Mouse (Mus musculus) thymus, adult 18-20 months (tissue): Measurements from ENCODE around the gene Dgkh.

Experiments
- DNase-seq, 2 experiments: peaks; one replicate each; pipeline ENCODE4 v3.0.0; 2022; ENCODE audit warnings: mixed read lengths in 2 of 2

The Dgkh gene

DNA sequence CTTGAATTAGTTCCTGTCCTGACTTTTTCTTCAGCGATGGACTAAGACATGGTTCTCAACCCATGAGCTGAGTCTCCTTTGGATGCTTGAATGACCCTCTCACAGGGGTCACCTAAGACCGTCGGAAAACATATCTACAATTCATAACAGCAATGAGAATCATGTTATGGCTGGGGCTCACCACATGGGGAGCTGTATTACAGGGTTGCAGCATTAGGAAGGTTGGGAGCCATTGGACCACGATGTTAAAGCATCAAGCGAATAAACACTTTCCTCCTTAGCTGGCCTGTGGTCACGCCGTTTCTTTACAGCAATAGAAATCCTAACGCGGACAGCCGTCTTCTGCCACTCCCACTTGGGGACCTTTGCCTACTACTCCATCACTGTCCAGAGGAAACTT is 62.6 kb downstream of the Dgkh start:
- DNase-seq = no peak

DNA sequence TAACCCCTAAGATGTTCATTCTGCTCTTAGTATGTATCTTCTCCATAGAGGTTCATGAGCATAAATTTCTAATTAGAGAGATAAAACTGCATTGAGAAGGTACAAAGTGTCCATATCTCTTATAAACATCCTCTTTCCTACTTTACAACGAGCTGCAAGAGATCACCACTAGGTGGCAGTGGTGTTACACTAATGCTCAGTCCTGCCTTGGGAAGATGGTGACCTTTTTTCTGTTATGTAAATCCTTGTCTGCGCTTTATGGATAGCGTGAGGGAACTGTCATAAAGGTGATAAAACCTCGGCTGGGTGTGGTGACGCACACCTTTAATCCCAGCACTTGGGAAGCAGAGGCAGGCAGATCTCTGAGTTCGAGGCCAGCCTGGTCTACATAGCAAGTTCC is 64.3 kb downstream of the Dgkh start:
- peak; percentile 10 to 38 for DNase-seq

DNA sequence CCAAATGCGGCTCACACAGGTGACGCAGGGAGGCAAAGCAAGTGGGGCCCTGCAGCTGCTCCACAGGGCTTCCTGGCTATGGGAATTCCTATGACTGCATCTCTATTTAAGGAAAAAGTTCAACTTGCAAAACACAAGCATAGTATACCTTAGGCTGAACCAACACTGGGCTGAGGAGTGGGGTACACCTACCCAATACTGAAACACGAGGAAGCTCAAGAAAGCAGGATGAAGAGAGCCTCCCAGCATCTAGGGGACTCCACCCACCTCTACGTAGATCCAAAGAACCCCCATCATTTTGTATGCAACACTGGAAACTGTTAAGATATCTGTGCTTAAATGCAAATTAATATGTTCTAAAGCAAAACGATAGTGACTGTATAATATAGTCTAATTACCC is 64.8 kb downstream of the Dgkh start:
- DNase-seq = no peak

DNA sequence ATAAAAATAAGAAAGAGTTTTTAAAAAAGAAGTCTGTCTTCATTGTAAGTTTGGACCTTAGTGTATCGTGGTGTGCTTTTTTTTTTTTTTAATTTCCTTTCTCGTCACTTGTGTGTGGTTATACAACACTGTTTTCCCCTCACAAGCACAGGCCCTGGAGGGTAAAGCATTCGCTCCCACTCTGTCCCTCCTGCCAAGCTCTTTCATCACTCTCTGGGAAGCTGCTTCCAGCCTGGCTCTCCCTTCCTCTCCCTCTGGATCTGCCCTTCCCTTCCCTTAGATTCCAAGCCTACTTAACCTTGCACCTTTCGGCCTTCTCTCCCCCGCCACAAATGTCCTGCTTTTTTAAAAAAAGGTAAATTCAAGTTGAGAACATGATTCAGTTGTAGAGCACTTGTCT is 69.9 kb downstream of the Dgkh start:
- DNase-seq = no peak

DNA sequence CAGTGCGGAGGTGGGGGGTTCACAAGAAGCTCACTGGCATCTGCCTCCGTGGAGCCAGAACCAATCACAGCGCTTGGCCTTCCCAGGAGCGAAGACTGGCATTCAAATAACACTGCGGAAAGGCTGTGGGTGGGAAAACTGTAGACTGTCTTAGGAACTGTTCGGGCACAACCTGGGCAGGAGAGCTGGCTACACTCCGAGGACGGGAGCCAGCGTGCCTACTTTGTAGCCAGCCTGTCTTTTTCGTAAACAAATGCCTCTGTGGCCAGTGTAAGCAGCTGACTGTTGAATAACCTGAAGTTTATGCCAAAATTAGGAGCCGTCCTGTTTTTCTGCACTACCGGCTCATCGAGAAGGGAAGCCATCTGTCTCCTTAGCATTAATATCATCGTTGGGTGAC is 71.1 kb downstream of the Dgkh start:
- no peak for DNase-seq

DNA sequence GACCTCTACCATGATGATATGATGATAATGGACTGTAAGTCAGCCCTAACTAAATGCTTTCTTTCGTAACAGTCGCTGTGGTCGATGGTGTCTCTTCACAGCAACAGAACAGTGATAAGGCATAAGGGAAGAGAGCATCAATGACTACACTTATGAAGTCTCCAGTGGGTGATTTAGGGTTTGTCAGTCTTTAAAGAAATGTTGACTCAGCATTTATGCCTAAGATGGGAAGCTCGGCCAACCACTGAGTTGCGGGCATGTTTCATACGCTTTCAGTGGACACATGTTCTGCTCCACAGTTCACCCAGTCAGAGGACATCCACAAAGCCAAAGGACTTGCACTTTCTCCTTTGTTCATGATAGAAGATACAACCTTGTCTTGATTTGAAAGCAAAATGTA is 73.9 kb downstream of the Dgkh start:
- DNase-seq = no peak

DNA sequence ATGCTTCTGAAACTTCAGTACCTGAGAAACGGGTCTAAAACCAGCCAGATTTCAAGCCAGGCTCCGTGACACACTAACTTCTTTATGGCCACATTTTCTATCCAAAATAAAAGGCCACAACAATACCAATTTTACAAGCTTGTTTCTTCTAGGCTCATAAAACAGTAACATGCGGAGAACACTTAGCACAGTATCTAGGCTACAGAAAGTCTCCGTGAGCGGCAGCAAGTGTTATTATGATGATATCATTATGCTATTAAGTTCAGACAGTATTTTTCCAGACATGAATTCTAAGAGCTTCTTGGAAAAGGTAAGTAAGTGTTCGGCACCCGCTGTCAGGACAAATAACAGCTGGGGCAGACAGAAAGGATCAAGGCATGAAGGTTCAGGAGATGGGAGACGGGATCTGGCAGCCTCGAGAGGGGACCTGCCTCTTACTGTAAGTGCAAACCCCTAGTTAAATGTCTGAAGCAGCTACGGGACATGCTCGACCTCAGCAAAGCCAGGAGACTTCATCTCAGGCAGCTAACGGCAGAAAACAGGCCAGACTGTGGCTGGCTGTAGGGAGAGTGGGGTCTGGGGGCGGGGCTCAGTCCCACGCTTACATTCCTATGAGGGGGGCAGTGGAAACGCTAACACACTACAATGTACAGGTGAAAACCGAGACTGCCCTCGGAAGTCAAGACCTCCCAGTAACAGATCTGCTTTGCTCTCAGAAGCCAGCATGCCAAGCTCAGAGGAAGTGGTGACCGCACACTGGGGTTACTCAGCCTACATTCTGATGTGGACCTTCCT is 75.5 kb downstream of the Dgkh start:
- no peak for DNase-seq

DNA sequence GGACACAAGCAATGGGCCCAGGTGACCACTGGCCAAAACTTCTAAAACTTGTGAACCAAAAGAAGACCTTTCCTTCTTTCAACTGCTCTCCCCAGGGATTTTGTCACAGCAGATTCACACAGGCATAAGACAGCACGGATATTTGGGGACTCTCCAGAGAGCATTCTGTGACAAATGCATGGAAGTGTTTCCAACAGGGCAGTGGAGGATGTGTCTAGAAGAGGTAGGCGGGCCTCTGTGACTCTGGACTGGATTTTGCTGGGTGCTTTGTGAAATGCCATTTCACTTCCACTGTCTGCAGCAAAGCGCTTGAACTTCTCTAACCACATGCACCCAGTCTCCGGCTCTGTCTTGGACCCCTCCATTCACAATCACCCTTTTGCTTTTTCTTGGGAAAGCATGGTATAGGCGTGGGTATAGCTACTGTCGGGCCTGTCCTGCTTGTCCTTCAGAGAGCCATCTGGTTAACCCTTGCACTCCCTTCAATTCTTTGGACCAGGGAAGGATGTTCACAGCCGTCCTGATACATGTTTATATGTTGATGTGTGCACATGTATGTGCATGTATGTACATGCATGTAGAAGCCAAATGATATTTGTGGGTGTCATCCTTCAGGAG is 77.5 kb downstream of the Dgkh start:
- no peak for DNase-seq

DNA sequence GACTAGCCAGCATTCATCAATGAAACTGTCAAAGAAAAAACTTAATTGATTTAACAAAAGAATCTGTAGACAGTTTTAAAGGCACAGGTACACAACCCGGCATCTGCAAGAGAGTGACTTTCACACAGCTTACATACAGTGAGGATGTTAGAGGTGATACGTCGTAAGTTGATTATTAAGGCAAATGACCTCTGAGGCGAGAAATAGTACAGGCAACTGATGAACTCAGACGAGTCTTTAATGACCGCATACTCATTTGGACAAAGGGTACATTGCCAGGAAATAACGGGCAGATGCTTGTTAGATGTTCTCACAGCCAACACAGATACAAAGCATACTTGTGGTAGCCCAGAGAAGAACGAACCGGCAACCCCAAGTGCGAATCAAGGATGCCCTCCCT is 78.4 kb downstream of the Dgkh start:
- no peak for DNase-seq

DNA sequence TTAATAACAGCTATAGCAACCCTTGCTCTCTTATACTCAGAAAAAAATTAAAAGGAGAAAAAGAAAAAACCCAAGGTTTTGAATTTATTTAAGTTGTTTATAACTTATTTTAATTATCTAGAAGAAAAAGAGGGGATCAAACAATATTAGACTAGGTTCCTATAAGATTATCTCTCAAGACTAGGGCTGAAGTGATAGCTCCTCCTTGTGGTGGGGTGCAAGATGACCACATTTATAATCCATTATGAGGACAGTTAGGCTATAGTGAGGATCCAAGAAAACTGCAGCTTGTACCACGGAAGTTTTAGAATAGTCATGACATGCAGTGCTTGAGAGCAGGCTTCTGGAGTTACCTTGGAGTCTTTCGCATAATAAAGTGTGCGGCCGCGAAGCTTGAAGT is 79.2 kb downstream of the Dgkh start:
- DNase-seq = no peak

DNA sequence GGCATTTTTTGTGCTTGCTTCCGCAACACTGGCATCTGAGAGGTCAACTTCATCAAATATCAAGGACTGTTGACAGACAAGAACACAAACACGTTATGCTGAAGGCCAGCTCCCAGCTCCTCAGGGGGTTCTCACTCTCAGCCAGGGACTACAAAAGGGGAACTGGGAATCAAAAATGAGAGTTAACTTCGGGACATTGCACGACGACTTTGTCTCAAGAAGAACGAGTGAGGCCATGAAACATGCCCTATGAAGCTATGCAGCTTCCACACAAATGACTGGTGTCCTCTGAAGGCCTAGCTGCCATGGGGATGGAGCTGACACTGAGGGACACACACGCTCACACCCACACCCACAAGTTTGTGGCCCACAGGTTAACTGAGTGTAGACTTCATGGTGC is 80.9 kb downstream of the Dgkh start:
- DNase-seq = no peak

DNA sequence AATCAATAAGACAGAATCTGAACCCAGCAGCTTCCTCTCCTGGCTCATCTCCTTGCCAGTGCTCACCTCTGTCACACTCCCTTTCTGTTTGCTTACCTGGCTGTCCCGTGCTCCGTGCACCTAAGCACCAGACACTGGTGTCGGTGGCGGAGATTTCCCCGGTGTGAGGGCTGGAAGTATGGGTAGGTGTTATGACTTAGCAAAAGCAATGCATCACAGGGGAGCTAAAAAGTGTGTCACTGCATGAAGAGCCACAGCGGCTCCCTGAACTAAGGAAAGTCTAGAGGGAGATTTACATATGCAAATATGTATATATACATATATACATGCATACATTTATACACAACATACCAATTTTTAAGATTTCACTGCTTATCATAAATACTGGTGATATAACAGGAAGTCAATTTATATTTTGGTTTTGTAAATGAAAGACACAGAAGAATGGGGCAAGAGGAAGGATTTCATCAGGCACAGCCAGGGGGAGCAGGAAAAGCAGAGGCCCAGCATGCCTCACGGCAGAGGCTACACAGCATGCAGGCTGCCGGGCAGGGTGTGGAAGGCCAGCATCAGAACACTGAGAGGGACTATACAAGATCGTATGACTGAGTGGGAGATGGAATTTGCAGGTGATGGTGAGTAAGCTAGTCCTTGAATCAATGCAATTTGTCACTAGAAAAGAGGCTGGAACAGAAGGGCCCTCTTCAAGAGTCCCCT is 82.0 kb downstream of the Dgkh start:
- DNase-seq = no peak

DNA sequence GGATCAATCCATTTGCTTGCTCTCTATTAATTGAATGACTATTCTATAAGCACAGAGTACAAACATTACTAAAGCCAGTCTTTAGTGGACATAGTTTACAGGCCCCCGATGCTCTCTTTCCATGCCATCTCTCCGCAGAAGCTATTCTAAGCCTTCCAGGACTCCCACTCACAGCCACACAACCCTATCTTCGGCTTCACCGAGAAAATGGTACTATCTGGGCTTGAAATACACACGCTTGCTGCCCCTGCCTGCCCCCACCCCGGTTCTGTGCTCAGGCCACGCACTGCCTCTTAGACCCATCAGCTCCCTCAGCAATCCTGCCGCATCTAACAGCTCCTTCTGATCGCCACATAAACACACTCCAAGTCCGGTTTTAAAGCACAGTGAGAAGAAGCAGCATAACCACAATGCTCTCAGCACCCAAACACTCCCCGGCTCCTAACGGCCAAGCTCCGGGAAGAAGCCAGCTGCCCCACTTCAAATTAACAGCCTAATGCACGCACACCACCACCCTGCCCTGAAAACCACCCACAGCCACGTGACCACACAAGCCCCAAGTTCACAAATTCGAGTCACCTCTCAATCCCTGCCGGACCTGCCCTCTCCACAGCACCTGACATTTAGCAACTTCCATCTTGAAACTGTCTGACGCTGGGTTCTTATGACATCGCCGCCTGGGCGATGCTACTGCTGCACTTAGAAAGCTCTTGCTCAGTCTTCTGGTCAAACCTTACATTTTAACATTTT is 82.9 kb downstream of the Dgkh start:
- DNase-seq = no peak

DNA sequence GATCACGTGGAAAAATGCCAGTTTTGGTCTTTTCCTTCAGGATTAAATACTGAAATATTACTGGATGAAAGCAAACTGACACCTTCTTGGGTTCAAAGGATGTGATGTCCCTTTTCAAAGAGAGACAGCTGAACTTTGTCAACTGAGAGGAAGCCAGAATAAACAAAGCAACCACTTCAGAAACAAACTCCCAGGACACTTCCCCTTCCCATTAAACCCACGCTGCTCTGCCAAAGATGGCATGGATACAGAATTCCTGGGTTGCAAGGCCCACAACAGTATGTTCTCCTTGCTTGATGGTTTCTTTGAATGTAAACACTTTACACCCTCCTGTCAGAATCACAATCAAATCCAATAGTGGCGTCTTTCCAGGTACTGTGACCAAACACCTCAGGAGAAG is 87.0 kb downstream of the Dgkh start:
- no peak for DNase-seq

DNA sequence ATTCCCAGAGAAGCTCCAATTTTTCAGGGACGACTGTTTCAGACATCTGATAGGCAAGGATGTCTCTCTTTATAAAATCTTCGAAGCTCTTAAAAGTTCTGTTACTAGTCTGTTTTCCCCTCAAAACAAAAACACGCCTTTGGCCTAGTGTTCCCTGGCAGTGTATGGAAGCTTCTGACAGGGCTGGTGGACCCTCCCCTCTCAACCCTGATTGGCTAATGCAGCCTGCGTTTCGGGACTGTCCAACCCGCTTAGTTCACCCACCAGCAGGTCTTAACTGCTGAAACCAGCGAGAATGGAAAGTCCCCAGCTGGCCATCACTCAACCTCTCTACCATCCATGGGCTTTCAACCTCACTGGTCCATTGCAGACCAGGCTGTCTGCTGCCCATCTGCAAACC is 91.3 kb downstream of the Dgkh start:
- DNase-seq = no peak

DNA sequence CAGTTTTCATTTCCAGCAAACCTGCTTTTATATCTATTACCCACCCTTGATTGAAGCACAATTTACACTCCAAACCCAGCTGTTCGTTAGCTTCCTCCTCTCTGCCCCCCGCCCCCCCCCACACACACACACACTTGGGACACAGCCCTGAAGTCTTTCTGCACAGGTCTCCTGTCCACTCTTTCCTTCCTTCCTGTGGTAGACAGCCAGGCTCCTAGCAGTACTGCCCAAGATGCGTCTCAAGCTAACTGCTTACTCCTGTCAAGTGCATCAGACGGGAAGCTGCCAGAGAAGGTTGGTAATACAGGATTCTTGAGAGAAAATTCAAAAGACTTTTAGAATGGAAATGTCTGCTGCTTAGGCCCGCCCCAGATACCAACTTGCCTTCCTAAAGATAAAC is 92.9 kb downstream of the Dgkh start:
- DNase-seq = no peak

DNA sequence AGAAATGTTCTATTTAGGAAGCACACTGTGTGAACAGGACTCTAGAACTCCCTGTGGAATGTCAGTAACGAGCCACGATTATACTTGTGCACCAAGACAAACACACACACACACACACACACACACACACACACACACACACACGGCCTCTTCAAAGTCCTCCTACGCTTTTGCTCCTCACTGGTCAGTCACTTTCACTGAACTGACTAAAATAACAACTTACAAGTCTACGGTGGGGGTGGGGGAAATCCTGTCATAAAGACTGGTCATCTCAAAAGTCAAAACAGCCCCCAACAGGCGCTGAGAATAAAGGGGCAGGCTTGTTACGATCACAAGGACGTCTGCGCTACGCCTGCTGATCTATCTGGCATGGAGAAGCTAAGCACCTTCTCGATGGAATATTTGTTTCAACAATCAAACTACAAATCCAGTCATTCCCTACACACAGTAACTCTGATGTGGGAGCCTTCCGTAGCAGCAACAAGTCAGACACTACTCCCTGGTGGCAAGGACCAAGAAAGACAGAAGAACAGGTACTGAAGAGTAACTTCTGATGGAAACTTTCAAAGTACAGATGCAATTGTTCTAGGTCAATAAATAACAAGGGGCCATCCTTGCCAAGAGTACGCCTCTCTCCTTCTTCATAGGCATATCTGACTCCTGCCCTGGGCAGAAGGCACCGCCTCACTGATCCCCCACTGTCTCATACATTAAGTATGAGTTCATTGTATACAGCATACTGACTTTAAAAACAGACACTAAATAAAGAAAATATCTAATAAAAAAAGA is 96.8 kb downstream of the Dgkh start:
- no peak for DNase-seq

DNA sequence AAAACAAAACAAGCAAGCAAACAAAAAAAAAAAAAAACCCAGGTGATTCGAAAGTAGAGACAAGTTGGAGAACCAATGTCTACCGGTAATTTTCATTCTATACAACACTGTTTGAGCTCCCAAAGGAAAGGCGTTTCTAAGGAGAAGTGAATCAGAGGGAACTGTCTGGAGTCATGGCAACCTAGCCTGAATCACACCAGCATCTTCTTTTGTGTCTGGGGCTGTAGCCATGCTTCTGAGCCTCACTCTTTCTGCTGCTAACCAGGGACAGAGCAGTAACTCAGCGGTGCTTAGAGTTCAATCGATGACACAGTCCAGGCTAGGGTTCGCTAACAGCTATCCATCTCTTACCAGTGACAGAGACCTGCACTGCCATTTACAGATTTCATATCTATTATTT is 99.8 kb downstream of the Dgkh start:
- no peak for DNase-seq

DNA sequence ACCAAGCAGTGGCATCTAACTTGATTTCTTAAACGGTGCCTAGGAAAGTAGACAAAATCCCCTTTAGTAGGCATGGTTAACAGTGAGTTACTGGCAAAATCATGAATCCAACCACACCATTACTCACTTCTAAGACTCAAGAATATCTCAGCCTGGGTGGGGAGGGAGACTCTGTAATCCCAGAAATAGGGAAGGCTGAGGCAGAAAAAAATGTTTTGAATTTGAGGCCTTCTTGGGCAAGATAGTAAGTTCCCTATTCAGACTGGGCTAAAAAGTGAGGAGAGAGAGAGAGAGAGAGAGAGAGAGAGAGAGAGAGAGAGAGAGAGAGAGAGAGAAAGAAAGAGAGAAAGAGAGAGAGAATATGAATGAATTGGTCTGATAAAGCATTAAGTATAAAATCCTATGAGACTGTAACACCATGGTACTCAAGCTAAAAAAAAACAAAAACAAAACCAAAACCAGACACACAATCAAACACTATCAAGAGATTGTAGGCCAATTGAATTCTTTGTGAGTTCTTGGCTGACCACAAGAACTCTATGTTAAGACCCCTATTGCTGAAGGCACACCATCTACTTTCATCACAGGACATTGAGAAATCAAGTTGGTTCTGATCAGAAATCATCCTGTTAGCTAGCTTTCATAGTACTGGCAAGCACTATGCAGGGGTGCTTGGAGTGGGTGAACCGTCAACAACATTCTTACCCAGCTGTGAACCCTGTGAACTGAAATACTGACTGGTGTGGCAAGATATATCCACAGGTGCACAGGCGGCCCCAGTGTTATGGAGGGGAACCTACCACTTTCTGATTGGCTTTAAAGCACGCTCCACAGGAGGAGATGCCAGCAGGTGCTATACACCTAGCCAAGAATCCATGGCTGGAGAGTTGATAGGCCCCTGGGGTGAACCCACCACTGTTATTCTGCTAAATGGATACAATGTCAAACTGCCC is 101.4 kb downstream of the Dgkh start:
- no peak for DNase-seq

DNA sequence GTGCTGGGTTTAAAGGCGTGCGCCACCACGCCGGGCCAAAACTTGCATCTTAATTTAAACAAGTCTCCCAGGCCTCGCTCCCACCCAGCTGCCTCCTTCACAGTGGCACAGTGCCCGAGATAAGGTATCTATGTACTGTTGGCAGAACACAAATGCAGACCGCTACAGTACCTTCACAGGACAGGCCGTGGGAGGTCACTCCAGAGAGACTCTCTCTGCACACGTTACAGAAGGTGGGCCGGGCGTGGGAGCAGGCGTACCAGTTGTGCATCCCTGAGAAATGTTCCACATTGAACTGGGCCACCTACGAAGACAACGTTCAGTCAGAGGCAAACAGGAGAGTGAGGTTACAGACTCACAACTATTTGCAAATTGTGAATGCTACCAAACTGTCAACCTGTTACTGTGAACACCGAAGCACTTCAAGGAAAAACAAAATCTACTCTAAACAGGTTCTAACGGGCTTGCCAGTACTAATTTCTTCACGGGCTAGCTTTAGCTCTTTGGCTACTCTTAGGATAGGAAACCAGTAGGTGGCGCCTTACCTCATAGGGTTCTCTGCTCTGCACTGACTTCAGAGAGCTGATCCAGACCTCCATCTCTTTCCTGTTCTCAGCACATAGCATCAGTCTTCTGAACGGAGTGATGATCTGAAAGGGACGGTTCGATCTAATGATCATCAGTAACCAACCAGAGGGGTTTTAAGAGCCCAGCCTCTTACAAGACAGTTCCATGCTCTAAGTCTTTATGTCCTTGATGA is 104.9 kb downstream of the Dgkh start:
- no peak for DNase-seq

DNA sequence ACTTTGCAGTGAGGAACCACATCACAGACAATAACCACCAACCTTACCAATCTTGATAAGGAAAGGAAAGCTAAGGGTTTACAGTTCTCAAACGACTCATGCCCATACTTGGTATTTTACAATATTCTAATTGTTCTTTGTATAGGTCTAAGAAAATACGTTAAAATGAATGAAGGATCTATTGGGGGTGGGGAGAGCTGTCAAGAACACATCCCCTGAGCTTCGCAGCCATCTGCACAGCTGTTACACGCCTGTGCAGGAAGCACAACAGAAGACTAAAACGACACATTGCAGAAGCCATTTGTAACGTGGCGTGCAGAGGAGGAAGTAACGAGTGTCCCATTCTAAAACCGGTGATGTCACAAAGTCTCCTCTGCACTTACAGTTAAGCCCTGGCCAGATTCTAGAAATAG is 113.7 kb downstream of the Dgkh start:
- peak in 1 of 2 experiments; percentile 17 for DNase-seq
